Mouse (Mus musculus) cerebellum, adult 11-12 months (tissue): ENCODE data around the gene Gm45062.
"Not testable (repeated sequence)": the region's sequence is repeated elsewhere in the genome, so short reads cannot be mapped to it uniquely, and the experiment has no call there.

ENCODE experiments used
- DNase-seq: peaks from one replicate; pipeline ENCODE4 v3.0.0; 2022

The Gm45062 gene

GRCm38 (mm10) chr6:8319591-8319990, 60.3 kb downstream of the Gm45062 start:
- DNase-seq, result no peak

GRCm38 (mm10) chr6:8331496-8331895, 72.2 kb downstream of the Gm45062 start:
- not testable (repeated sequence) for DNase-seq

- no peak for DNase-seq
Observed at GRCm38 (mm10) chr6:8333380-8333779, 74.1 kb downstream of the Gm45062 start.

- no peak for DNase-seq
Observed at GRCm38 (mm10) chr6:8336487-8337390, 77.5 kb downstream of the Gm45062 start.

- no peak for DNase-seq
Observed at GRCm38 (mm10) chr6:8339453-8339852, 80.2 kb downstream of the Gm45062 start.

GRCm38 (mm10) chr6:8343271-8343670, 84.0 kb downstream of the Gm45062 start:
- DNase-seq, result no peak

- no peak for DNase-seq
Observed at GRCm38 (mm10) chr6:8345219-8345856, 86.1 kb downstream of the Gm45062 start.

- DNase-seq, result no peak
Observed at GRCm38 (mm10) chr6:8347154-8347553, 87.9 kb downstream of the Gm45062 start.

- no peak for DNase-seq
Observed at GRCm38 (mm10) chr6:8348344-8348743, 89.1 kb downstream of the Gm45062 start.

GRCm38 (mm10) chr6:8349060-8349670, 89.9 kb downstream of the Gm45062 start:
- DNase-seq, result no peak

GRCm38 (mm10) chr6:8351507-8351906, 92.3 kb downstream of the Gm45062 start:
- DNase-seq, result no peak

- DNase-seq, result no peak
Observed at GRCm38 (mm10) chr6:8352533-8353168, 93.4 kb downstream of the Gm45062 start.

- no peak for DNase-seq
Observed at GRCm38 (mm10) chr6:8353461-8353860, 94.2 kb downstream of the Gm45062 start.

GRCm38 (mm10) chr6:8354846-8355245, 95.6 kb downstream of the Gm45062 start:
- no peak for DNase-seq

GRCm38 (mm10) chr6:8358232-8358631, 99.0 kb downstream of the Gm45062 start:
- no peak for DNase-seq

- no peak for DNase-seq
Observed at GRCm38 (mm10) chr6:8358782-8359181, 99.5 kb downstream of the Gm45062 start.

- no peak for DNase-seq
Observed at GRCm38 (mm10) chr6:8360805-8361204, 101.6 kb downstream of the Gm45062 start.

GRCm38 (mm10) chr6:8364033-8364756, 104.9 kb downstream of the Gm45062 start:
- DNase-seq, result no peak

- no peak for DNase-seq
Observed at GRCm38 (mm10) chr6:8364757-8365150, 105.5 kb downstream of the Gm45062 start.

GRCm38 (mm10) chr6:8367675-8368074, 108.4 kb downstream of the Gm45062 start:
- no peak for DNase-seq

GRCm38 (mm10) chr6:8368198-8368864, 109.1 kb downstream of the Gm45062 start:
- DNase-seq, result no peak

GRCm38 (mm10) chr6:8370624-8371023, 111.4 kb downstream of the Gm45062 start:
- no peak for DNase-seq
